Mouse (Mus musculus) hindbrain, postnatal 0 days (tissue): ENCODE data around the gene Lbx2. TPM values are rescaled to one million over a fixed set of nuclear protein-coding genes. Genes with fewer than 3 reads are reported as not detected.

Source experiments
- ATAC-seq: fragments of 200-750 bp; cut with Nextera tagmentation; 2 replicates; pipeline ENCODE4 v1.8.0; 2017; ENCODE audit warnings: mild to moderate bottlenecking, moderate TSS enrichment, moderate library complexity
- DNase-seq: peaks from one replicate; pipeline ENCODE4 v3.0.0-alpha.2; 2015; ENCODE audit warnings: low spot score
- H3K27ac ChIP-seq: fragments of 300-500 bp; sonication (generic); 2 replicates; pipeline ENCODE4 v1.5.1; 2014; ENCODE audit warnings: mild to moderate bottlenecking
- H3K27me3 ChIP-seq: fragments of 300-500 bp; sonication (generic); 2 replicates; pipeline ENCODE4 v1.6.1; 2014; ENCODE audit warnings: low read length, mixed read lengths; ENCODE audit not compliant: insufficient read depth
- H3K36me3 ChIP-seq: fragments of 300-500 bp; sonication (generic); 2 replicates; pipeline ENCODE4 v1.6.1; 2014; ENCODE audit warnings: low read length, mixed read lengths; ENCODE audit not compliant: insufficient read depth
- H3K4me1 ChIP-seq: fragments of 300-500 bp; sonication (generic); 2 replicates; pipeline ENCODE4 v1.6.1; 2014; ENCODE audit warnings: antibody characterized with exemption, low read length, mixed read lengths; ENCODE audit not compliant: insufficient read depth
- H3K4me2 ChIP-seq: fragments of 300-500 bp; sonication (generic); 2 replicates; pipeline ENCODE4 v1.6.1; 2014; ENCODE audit warnings: low read depth, mild to moderate bottlenecking, low read length, moderate library complexity, mixed read lengths
- H3K4me3 ChIP-seq: fragments of 300-500 bp; sonication (generic); 2 replicates; pipeline ENCODE4 v1.5.1; 2014; ENCODE audit warnings: low read length
- H3K9ac ChIP-seq: fragments of 300-500 bp; sonication (generic); replicated peaks from 2 replicates; pipeline ENCODE4 v1.6.1; 2014; ENCODE audit warnings: mild to moderate bottlenecking, low read length, moderate library complexity, mixed read lengths
- H3K9me3 ChIP-seq: fragments of 300-500 bp; sonication (generic); 2 replicates; pipeline ENCODE4 v1.6.1; 2016; ENCODE audit warnings: low read length, mixed read lengths
- CTCF ChIP-seq: IDR thresholded peaks from 2 replicates; pipeline ENCODE4 v1.5.1; 2016; ENCODE audit warnings: antibody characterized with exemption, control low read depth, low read depth
- WGBS: fragments of 180-500 bp; shearing (Covaris S2); extraction: QIAGEN DNeasy Blood & Tissue Kit; methylation state at CpG from one replicate; pipeline ENCODE4 v1.1.7; 2014; 5-methylcytosine and 5-hydroxymethylcytosine counted together
- polyA plus RNA-seq: library from polyadenylated mRNA; unstranded; fragments of >200 nt; fragmentation: Nextera tagmentation; extraction: Ambion mirVana; gene quantifications from 2 replicates; pipeline ENCODE4 v1.2.1, GENCODE M21; 2015
- total RNA-seq: library from RNA; depleted of rRNA; stranded (reverse); fragments of >200 nt; gene quantifications from 2 replicates; pipeline ENCODE4 v1.2.3, GENCODE M21; 2014

Lbx2 gene
- total and polyA plus RNA-seq, 2 experiments from 2014 or later = not detected

- peaks cover 7% of the 10 kb centered on the region; the same call in 1 of the 2 replicates for H3K36me3 ChIP-seq
- peak within 1 kb of the TSS; percentile 78 for H3K9ac ChIP-seq
- peak within 1 kb of the TSS; percentile 96 for H3K4me2 ChIP-seq
- no peaks in the 10 kb centered on the region for H3K27me3 ChIP-seq
- no peaks in the 10 kb centered on the region for H3K9me3 ChIP-seq
- peak within 1 kb of the TSS; percentile 91 for H3K27ac ChIP-seq
- peaks cover 18% of the 10 kb centered on the region for H3K4me1 ChIP-seq
- peak within 1 kb of the TSS; percentile 69 for H3K4me3 ChIP-seq
- no peak for TF ChIP-seq CTCF
- under 1% methylated on average over 76 of the region's 76 CpGs for WGBS
- ATAC-seq (peak; percentile 93), DNase-seq (peak; percentile 91)
Observed at GRCm38 (mm10) chr6:83108762-83109668, 22.8 kb downstream of the Lbx2 start, which contains the start of gene Mrpl53. TSS of gene Mrpl53 (plus strand) at chr6:83109040.

- Histone ChIP-seq H3K4me3 (no peak overlapping the region), H3K9me3 (no peaks in the 10 kb centered on the region), H3K27me3 (no peaks in the 10 kb centered on the region), H3K9ac (no peak overlapping the region), H3K27ac (no peak overlapping the region), H3K36me3 (0 out of 2 replicates have a peak, but pooled peaks cover 5% of the 10 kb centered on the region), H3K4me2 (no peak overlapping the region), H3K4me1 (peaks cover 25% of the 10 kb centered on the region)
- DNase-seq (no peak), ATAC-seq (no peak)
- 89% methylated on average over 4 of the region's 4 CpGs for WGBS
- TF ChIP-seq CTCF = no peak
Observed at GRCm38 (mm10) chr6:83111510-83112136, 25.5 kb downstream of the Lbx2 start.

- peak within 1 kb of the TSS; percentile 84 for H3K9ac ChIP-seq
- H3K9me3 ChIP-seq = no peaks in the 10 kb centered on the region
- H3K4me1 ChIP-seq = peaks cover 16% of the 10 kb centered on the region
- H3K36me3 ChIP-seq = 0 out of 2 replicates have a peak, but pooled peaks cover 9% of the 10 kb centered on the region
- 2% methylated on average over 58 of the region's 58 CpGs for WGBS
- no peaks in the 10 kb centered on the region for H3K27me3 ChIP-seq
- peak within 1 kb of the TSS; percentile 81 for H3K4me3 ChIP-seq
- peak within 1 kb of the TSS; percentile 95 for H3K4me2 ChIP-seq
- no peak; the same call in 1 of the 2 replicates for TF ChIP-seq CTCF
- ATAC-seq = peak; percentile 89
- H3K27ac ChIP-seq = peak within 1 kb of the TSS; percentile 78
- peak; percentile 95 for DNase-seq
Observed at GRCm38 (mm10) chr6:83115011-83115671, 29.0 kb downstream of the Lbx2 start, which contains the start of gene Mogs. TSS of gene Mogs (plus strand) at chr6:83115496.

- 2% methylated on average over 42 of the region's 48 CpGs for WGBS
Observed at GRCm38 (mm10) chr6:83115682-83116372, 29.7 kb downstream of the Lbx2 start.

GRCm38 (mm10) chr6:83116373-83117164, 30.4 kb downstream of the Lbx2 start:
- ATAC-seq = no peak
- DNase-seq = no peak
- no peak for TF ChIP-seq CTCF
- H3K27me3 ChIP-seq = no peaks in the 10 kb centered on the region
- 79% methylated on average over 11 of the region's 11 CpGs for WGBS
- peak overlapping the region; percentile 81 for H3K4me3 ChIP-seq
- peak overlapping the region; percentile 84 for H3K9ac ChIP-seq
- no peaks in the 10 kb centered on the region for H3K9me3 ChIP-seq
- H3K27ac ChIP-seq = peak overlapping the region; percentile 78; the same call in 1 of the 2 replicates
- 0 out of 2 replicates have a peak, but pooled peaks cover 9% of the 10 kb centered on the region for H3K36me3 ChIP-seq
- H3K4me2 ChIP-seq = peak overlapping the region; percentile 95
- peaks cover 18% of the 10 kb centered on the region for H3K4me1 ChIP-seq

More at GRCm38 (mm10) chr6:83115682-83116372, 29.7 kb downstream of the Lbx2 start:
- DNase-seq (no peak), ATAC-seq (peak; percentile 70)
- H3K27ac ChIP-seq = peak overlapping the region; percentile 78
- 0 out of 2 replicates have a peak, but pooled peaks cover 9% of the 10 kb centered on the region for H3K36me3 ChIP-seq
- H3K4me1 ChIP-seq = peaks cover 18% of the 10 kb centered on the region
- no peak for TF ChIP-seq CTCF
- H3K9me3 ChIP-seq = no peaks in the 10 kb centered on the region
- H3K4me3 ChIP-seq = peak overlapping the region; percentile 81
- H3K4me2 ChIP-seq = peak overlapping the region; percentile 95
- peak overlapping the region; percentile 84 for H3K9ac ChIP-seq
- no peaks in the 10 kb centered on the region for H3K27me3 ChIP-seq
